Mouse (Mus musculus) bone marrow macrophage, adult 2 months (primary cell): ENCODE data around the gene Snph.

Experiments used
- CTCF ChIP-seq: IDR thresholded peaks from 2 replicates; pipeline ENCODE4 v1.5.1; 2012; ENCODE audit warnings: low read depth, mild to moderate bottlenecking, low read length, moderate library complexity
- POLR2A ChIP-seq: IDR thresholded peaks from 2 replicates; pipeline ENCODE4 v1.6.1; 2012; ENCODE audit warnings: mild to moderate bottlenecking, low read depth, low read length, borderline replicate concordance

GRCm38 (mm10) chr2:151608435-151608834 is 24.0 kb downstream of the Snph start:
- TF ChIP-seq CTCF (no peak), POLR2A (no peak)
